Mouse (Mus musculus) A20 (cell line): Measurements from ENCODE around the gene Cbfa2t2.

Experiments used
- DNase-seq: peaks from one replicate; pipeline ENCODE4 v3.0.0-alpha.2; 2011; ENCODE audit warnings: low read depth, low spot score

Cbfa2t2 gene

GRCm38 (mm10) chr2:154538310-154538709 lies 102.0 kb downstream of the Cbfa2t2 start:
- no peak for DNase-seq

- DNase-seq: no peak
Observed at GRCm38 (mm10) chr2:154538710-154539109, 102.4 kb downstream of the Cbfa2t2 start.

GRCm38 (mm10) chr2:154539720-154540119 lies 103.4 kb downstream of the Cbfa2t2 start:
- peak; percentile 62 for DNase-seq

GRCm38 (mm10) chr2:154541630-154542029 lies 105.3 kb downstream of the Cbfa2t2 start:
- no peak for DNase-seq

- no peak for DNase-seq
Observed at GRCm38 (mm10) chr2:154543567-154544347, 107.5 kb downstream of the Cbfa2t2 start.

- DNase-seq: no peak
Observed at GRCm38 (mm10) chr2:154546711-154547110, 110.4 kb downstream of the Cbfa2t2 start, which contains the start of gene 1700003F12Rik. Gene 1700003F12Rik, plus strand, starts transcription at chr2:154547085.

- DNase-seq: no peak
Observed at GRCm38 (mm10) chr2:154548688-154549087, 112.4 kb downstream of the Cbfa2t2 start.

- peak; percentile 75 for DNase-seq
Observed at GRCm38 (mm10) chr2:154549127-154549885, 113.0 kb downstream of the Cbfa2t2 start.

- DNase-seq: no peak
Observed at GRCm38 (mm10) chr2:154549886-154550189, 113.6 kb downstream of the Cbfa2t2 start.

- DNase-seq: no peak
Observed at GRCm38 (mm10) chr2:154550937-154551336, 114.7 kb downstream of the Cbfa2t2 start.

- no peak for DNase-seq
Observed at GRCm38 (mm10) chr2:154551476-154551875, 115.2 kb downstream of the Cbfa2t2 start, which contains the start of gene Actl10. Gene Actl10, plus strand, starts transcription at chr2:154551776.

GRCm38 (mm10) chr2:154551927-154552326 lies 115.6 kb downstream of the Cbfa2t2 start:
- DNase-seq: no peak

GRCm38 (mm10) chr2:154552424-154552907 lies 116.2 kb downstream of the Cbfa2t2 start:
- DNase-seq: no peak

- no peak for DNase-seq
Observed at GRCm38 (mm10) chr2:154555235-154555634, 119.0 kb downstream of the Cbfa2t2 start.

- no peak for DNase-seq
Observed at GRCm38 (mm10) chr2:154557184-154557832, 121.0 kb downstream of the Cbfa2t2 start.

- no peak for DNase-seq
Observed at GRCm38 (mm10) chr2:154558264-154559039, 122.2 kb downstream of the Cbfa2t2 start, which contains the start of gene Necab3. Gene Necab3, minus strand, starts transcription at chr2:154558890.

- no peak for DNase-seq
Observed at GRCm38 (mm10) chr2:154563612-154564170, 127.4 kb downstream of the Cbfa2t2 start.

- no peak for DNase-seq
Observed at GRCm38 (mm10) chr2:154565562-154565961, 129.3 kb downstream of the Cbfa2t2 start.

- DNase-seq: no peak
Observed at GRCm38 (mm10) chr2:154566641-154567040, 130.4 kb downstream of the Cbfa2t2 start.

- no peak for DNase-seq
Observed at GRCm38 (mm10) chr2:154567766-154568165, 131.5 kb downstream of the Cbfa2t2 start.
